Mouse (Mus musculus) thymus, adult 2 months (tissue): Measurements from ENCODE around the gene Hoxa5. TPM values are rescaled to one million over a fixed set of nuclear protein-coding genes. Genes with fewer than 3 reads are reported as not detected.

Source experiments
- DNase-seq: peaks from one replicate; pipeline ENCODE4 v3.0.0; 2021
- H3K27ac ChIP-seq: fragments of 200-500 bp; 2 replicates; pipeline ENCODE4 v1.5.1; 2012; ENCODE audit warnings: low read length, control low read depth; ENCODE audit not compliant: control insufficient read depth, insufficient read depth
- H3K27me3 ChIP-seq: fragments of 200-500 bp; 2 replicates; pipeline ENCODE4 v1.6.1; 2012; ENCODE audit warnings: mild to moderate bottlenecking, low read length, moderate library complexity, mixed read lengths; ENCODE audit not compliant: control insufficient read depth, insufficient read depth
- H3K36me3 ChIP-seq: fragments of 200-500 bp; 2 replicates; pipeline ENCODE4 v1.6.1; 2012; ENCODE audit warnings: mild to moderate bottlenecking, low read length, moderate library complexity; ENCODE audit not compliant: control insufficient read depth, insufficient read depth
- H3K4me1 ChIP-seq: fragments of 200-500 bp; replicated peaks from 2 replicates; pipeline ENCODE4 v1.6.1; 2012; ENCODE audit warnings: low read length; ENCODE audit not compliant: control insufficient read depth, insufficient read depth
- H3K4me3 ChIP-seq: fragments of 200-500 bp; 2 replicates; pipeline ENCODE4 v1.5.1; 2012; ENCODE audit warnings: mild to moderate bottlenecking, low read length, control low read depth, moderate library complexity; ENCODE audit not compliant: control insufficient read depth, insufficient read depth
- CTCF ChIP-seq: fragments of 200-500 bp; IDR thresholded peaks from 2 replicates; pipeline ENCODE4 v1.5.1; 2012; ENCODE audit warnings: mild to moderate bottlenecking, control low read depth, low read length, moderate library complexity, borderline replicate concordance; ENCODE audit not compliant: control insufficient read depth, poor library complexity, insufficient read depth; ENCODE audit errors: extremely low read depth
- POLR2A ChIP-seq: fragments of 200-500 bp; IDR thresholded peaks from 2 replicates; pipeline ENCODE4 v1.6.1; 2012; ENCODE audit warnings: mild to moderate bottlenecking, low read length, control low read depth, moderate library complexity; ENCODE audit not compliant: control insufficient read depth, poor library complexity, insufficient read depth; ENCODE audit errors: extremely low read depth
- WGBS: fragments of 180-500 bp; shearing (Covaris S2); methylation state at CpG from one replicate; pipeline ENCODE4 v1.1.7; 2018; 5-methylcytosine and 5-hydroxymethylcytosine counted together
- polyA plus RNA-seq: library from polyadenylated mRNA; depleted of rRNA; stranded (reverse); fragments of >200 nt; gene quantifications from 2 replicates; pipeline ENCODE4 v1.2.3, GENCODE M21; 2012

The Hoxa5 gene
- polyA plus RNA-seq, 1 experiment: 1.1 TPM

DNA sequence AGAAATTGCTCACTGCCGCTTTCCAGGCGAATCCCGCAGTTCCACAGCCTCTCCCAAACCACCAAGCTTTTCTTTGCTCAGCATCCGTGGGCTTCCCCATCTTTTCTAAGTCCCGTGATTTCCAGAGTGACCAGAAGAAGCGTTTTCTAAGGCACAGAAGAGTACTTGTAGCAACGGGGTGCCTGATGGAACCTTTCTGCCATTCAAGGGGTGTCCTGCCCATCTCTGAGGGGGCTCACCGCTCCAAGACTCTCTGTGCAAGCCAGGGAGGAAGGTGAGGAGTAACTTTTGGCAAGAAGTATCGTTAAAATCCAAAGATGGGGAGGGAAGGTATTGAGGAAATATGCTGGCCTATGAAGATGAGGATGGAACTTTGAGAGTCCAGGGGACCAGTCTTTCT is 26.6 kb downstream of the Hoxa5 start:
- no peak for DNase-seq
- Histone ChIP-seq H3K27me3 (no peaks in the 10 kb centered on the region), H3K36me3 (no peaks in the 10 kb centered on the region), H3K4me1 (no peaks in the 10 kb centered on the region), H3K4me3 (no peak overlapping the region), H3K27ac (no peak overlapping the region)
- 88% methylated on average over 9 of the region's 9 CpGs for WGBS
- TF ChIP-seq POLR2A: no peak
- TF ChIP-seq CTCF: no peak

DNA sequence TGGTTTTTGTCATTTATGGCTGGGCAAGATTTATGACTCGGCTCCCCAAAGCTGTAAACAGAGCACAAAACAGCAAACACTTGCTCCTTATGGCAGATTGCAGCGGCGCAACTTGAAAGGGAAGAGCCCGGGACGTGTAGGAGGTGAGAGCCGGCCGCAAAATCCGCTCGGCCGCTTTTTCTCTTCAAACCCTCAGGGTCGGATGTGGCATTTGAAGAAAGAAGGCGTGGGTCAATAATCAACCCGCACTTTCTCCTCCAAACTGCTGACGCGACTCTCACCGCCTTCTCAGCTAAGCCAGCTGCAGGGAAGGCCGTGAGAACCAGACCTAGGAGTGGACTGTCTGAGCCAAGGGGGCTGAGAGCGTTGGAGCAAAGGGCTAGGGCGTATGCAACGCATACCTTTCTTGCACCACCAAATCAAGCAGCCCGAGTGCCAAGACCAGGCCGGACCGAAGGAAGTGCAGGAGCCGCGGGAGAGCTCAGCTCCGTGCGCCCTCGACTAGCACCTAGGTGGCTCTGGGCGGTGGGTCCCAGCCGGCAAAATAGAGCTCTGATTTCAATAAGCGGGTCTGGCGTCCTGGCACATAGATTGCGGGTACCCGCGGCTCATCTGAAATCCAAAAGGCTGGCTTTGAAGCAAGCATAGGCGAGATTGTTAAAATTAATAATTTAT is 27.2 kb downstream of the Hoxa5 start, which contains the start of gene 5730596B20Rik:
Gene 5730596B20Rik, plus strand, starts transcription at position 438 of the 675 bp plus-strand sequence.
- no peak for TF ChIP-seq CTCF
- no peak for TF ChIP-seq POLR2A
- no peaks in the 10 kb centered on the region for H3K27me3 ChIP-seq

GRCm38 (mm10) chr6:52176391-52176790 is 28.0 kb downstream of the Hoxa5 start:
- Histone ChIP-seq H3K36me3 (no peaks in the 10 kb centered on the region), H3K27me3 (no peaks in the 10 kb centered on the region), H3K4me3 (no peak overlapping the region), H3K4me1 (no peaks in the 10 kb centered on the region), H3K27ac (no peak overlapping the region)
- WGBS: 80% methylated on average over 6 of the region's 6 CpGs
- no peak for DNase-seq
- no peak for TF ChIP-seq POLR2A
- TF ChIP-seq CTCF: no peak

More for the DNA sequence above, 27.2 kb downstream of the Hoxa5 start, which contains the start of gene 5730596B20Rik:
- no peak within 1 kb of the TSS for H3K4me3 ChIP-seq
- H3K36me3 ChIP-seq: no peaks in the 10 kb centered on the region
- H3K27ac ChIP-seq: no peak within 1 kb of the TSS; the same call in 1 of the 2 replicates
- no peaks in the 10 kb centered on the region for H3K4me1 ChIP-seq
- WGBS: 94% methylated on average over 36 of the region's 36 CpGs
- no peak for DNase-seq

- Histone ChIP-seq H3K4me1 (no peaks in the 10 kb centered on the region), H3K36me3 (no peaks in the 10 kb centered on the region), H3K27me3 (no peaks in the 10 kb centered on the region), H3K27ac (no peak overlapping the region), H3K4me3 (no peak overlapping the region)
- no peak for TF ChIP-seq POLR2A
- TF ChIP-seq CTCF: no peak
- 74% methylated on average over 35 of the region's 35 CpGs for WGBS
- DNase-seq: no peak
Measured at GRCm38 (mm10) chr6:52175864-52176263, 28.5 kb downstream of the Hoxa5 start.

DNA sequence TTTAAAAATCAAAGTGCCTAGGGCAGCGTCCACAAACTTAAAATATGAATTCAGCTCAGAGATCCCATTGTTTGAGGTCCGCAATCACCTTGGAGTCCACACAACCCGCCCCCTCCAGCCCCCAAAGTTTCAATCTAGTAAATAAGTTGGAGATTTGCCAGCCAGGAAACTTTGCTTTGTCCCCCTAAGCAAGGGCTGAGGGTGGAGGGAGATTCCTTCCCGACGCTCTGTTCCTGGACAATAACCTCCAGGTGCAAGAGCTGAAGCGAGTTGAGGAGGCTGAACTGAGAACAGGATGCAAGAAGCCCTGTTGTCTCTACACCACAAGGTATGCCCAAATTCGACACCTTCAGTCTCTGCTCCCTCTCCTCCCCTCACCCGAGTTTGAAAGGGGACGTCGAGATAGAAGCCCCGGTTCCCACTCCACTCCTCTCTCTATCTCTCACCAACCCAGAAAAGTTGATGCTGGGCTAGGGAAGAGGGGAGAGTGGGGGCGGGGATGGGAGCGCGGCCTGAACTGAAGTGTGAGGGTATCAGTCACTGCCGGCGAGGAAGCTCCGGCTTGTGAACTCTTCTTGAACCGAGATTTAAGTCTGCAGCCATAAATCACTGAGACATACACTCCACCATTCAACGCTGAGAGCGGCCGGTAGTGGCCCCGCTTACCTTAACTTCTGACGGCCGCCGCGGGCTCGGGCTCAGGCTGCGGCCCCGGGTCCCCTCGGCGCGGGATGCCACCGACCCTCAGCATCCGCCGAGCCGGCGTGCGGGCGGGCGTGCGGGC is 29.2 kb downstream of the Hoxa5 start:
- no peak for DNase-seq

GRCm38 (mm10) chr6:52173648-52174047 is 30.7 kb downstream of the Hoxa5 start:
- Histone ChIP-seq H3K36me3 (no peaks in the 10 kb centered on the region), H3K4me1 (no peaks in the 10 kb centered on the region), H3K4me3 (no peak overlapping the region), H3K27ac (no peak overlapping the region), H3K27me3 (no peaks in the 10 kb centered on the region)
- TF ChIP-seq POLR2A (no peak), CTCF (no peak)
- DNase-seq: no peak
- WGBS: 89% methylated on average over 4 of the region's 4 CpGs

More for the DNA sequence above, 29.2 kb downstream of the Hoxa5 start:
- no peaks in the 10 kb centered on the region for H3K36me3 ChIP-seq
- H3K4me1 ChIP-seq: no peaks in the 10 kb centered on the region
- no peaks in the 10 kb centered on the region for H3K27me3 ChIP-seq
- no peak overlapping the region for H3K4me3 ChIP-seq
- TF ChIP-seq POLR2A (no peak), CTCF (no peak)
- H3K27ac ChIP-seq: no peak overlapping the region
- WGBS: 86% methylated on average over 41 of the region's 41 CpGs
